Mouse (Mus musculus) ES-Bruce4 (cell line): ENCODE measurements around the gene Tmem210.

Source experiments
- CTCF ChIP-seq: IDR thresholded peaks from one replicate; pipeline ENCODE4 v1.8.1; 2011; ENCODE audit warnings: low read depth, low read length
- POLR2A ChIP-seq: IDR thresholded peaks from one replicate; pipeline ENCODE4 v1.8.1; 2011; ENCODE audit warnings: low read length; ENCODE audit not compliant: insufficient read depth

- TF ChIP-seq POLR2A: no peak
- no peak for TF ChIP-seq CTCF
These were observed 20.7 kb upstream of the Tmem210 start for GRCm38 (mm10) chr2:25267241-25267640.
